ENCODE assay signal across 9 mouse cellular contexts in the genomic region with DNA sequence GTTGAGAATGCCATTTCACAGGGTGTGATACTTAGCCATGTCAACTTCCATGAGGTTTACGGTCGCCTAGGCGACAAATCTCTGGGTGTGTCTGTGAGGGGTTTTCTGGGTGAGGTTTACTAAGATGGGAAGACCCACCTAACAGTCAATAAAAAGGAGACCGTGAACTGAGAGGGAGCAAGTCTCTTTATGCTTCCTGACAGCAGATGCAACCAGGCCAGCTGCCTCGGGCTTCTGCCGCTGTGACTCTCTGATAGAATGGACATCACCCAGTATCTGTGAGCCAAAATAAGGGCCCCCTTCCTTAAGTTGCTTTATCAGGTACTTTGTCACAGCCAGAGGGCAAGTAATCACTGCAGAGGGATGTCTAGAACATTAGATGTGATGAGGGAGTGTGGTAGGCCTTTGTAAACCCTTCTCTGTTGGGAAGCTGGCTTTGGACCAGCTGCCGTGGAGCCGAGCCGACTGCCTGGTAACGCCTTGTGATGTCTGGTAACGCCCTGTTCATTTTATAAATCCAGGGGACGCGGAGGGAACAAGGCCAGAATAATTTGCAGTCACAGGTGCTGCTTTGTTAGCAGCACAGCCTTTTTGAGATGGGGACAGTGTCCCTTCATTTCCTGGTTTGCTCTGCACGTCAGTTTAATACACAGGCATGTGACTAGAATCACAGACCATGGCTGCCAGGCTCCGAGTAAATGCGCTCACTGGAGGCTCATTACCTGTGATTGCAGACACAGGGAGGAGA. TPM values are rescaled to one million over a fixed set of nuclear protein-coding genes. Genes with fewer than 3 reads are reported as not detected.
A peak's percentile ranks its signal among the peaks of the same experiment; 100 is the strongest.
DNase-seq lines count a peak whose midpoint lies in the region; ATAC-seq and TF ChIP-seq lines count a peak whose summit lies in the region.
"Had no signal": no experiment of that assay in that cellular context is flagged by ENCODE, and none has a peak within 500 bp of the region (broad histone marks: within the 10 kb centered on the region; RNA-seq: fewer than 3 reads in every experiment).

No protein-coding gene starts in this region.

- H3K4me1 ChIP-seq in midbrain, embryonic 16.5 days (ENCODE audit: control insufficient read depth, insufficient read depth, low read length) = peaks cover 38% of the 10 kb centered on the region
- H3K4me1 ChIP-seq in lung, adult 2 months (ENCODE audit: control insufficient read depth, insufficient read depth, low read length) = 0 out of 2 replicates have a peak, but pooled peaks cover 2% of the 10 kb centered on the region

- DNase-seq in lung, postnatal 36 days = peak; percentile 22
- DNase-seq in lung, postnatal 25 days (ENCODE audit: low spot score) = no peak
- DNase-seq in cerebellum, postnatal 36 days = peak; percentile 70 to 76
- DNase-seq in heart, postnatal 10 days = peak; percentile 20 to 24
- no peak for DNase-seq in lung, adult 2 months
- DNase-seq in thymus, postnatal 4 days = no peak

- no peaks in the 10 kb centered on the region for H3K27me3 ChIP-seq in midbrain, embryonic 16.5 days (ENCODE audit: control insufficient read depth, insufficient read depth, low read depth, low read length)

- no peaks in the 10 kb centered on the region for H3K36me3 ChIP-seq in midbrain, embryonic 16.5 days (ENCODE audit: control insufficient read depth, insufficient read depth, low read length)
- H3K36me3 ChIP-seq: G1E had no signal

- ATAC-seq in midbrain, embryonic 16.5 days = peak; percentile 40
- ATAC-seq in CD4-positive, CD25-positive, alpha-beta regulatory T cell, adult 4 months = no peak

- TF ChIP-seq POLR2A in lung, adult 2 months (IDR thresholded peaks at IDR 0.05; ENCODE audit: borderline replicate concordance, extremely low read depth, low read depth, low read length) = no peak

- TF ChIP-seq CTCF in lung, adult 2 months (IDR thresholded peaks at IDR 0.05; ENCODE audit: insufficient read depth, low read length) = no peak

- H3K9me3 ChIP-seq in midbrain, embryonic 16.5 days (replicated peaks; ENCODE audit: control insufficient read depth, low read length, poor library complexity, severe bottlenecking) = no peaks in the 10 kb centered on the region
- H3K9me3 ChIP-seq: G1E had no signal

- no peak overlapping the region for H3K4me3 ChIP-seq in midbrain, embryonic 16.5 days (ENCODE audit: low read depth, low read length)
- no peak overlapping the region for H3K4me3 ChIP-seq in lung, adult 2 months (replicated peaks; ENCODE audit: extremely low read depth, low read depth, low read length)

- peak overlapping the region; percentile 20 for H3K4me2 ChIP-seq in midbrain, embryonic 16.5 days (ENCODE audit: low read length)

- intact Hi-C loops in heart, postnatal 10 days (cut with DNase I) = no loop called here

- H3K27ac ChIP-seq in midbrain, embryonic 16.5 days (ENCODE audit: low read length) = peak overlapping the region; percentile 74

- peak overlapping the region; percentile 42; the same call in 1 of the 2 replicates for H3K9ac ChIP-seq in midbrain, embryonic 16.5 days (ENCODE audit: low read depth, low read length)

- 21% methylated on average over 16 of the region's 16 CpGs for WGBS in midbrain, embryonic 16.5 days
- 66% methylated on average over 16 of the region's 16 CpGs for WGBS in lung, adult 2 months

RNA-seq across cellular contexts. Expression of gene Tspan5, which starts 58.8 kb away (rescaled TPM):
- 10 to 100 TPM; 12.4 to 13.7 TPM for total RNA-seq in heart, postnatal 10 days (2021)
- polyA plus RNA-seq in midbrain, embryonic 16.5 days (2015; fragmentation: Nextera tagmentation; extraction: Ambion mirVana) = 96.3 and 101 TPM in 2 replicates
- 1 to 10 TPM; 4.3 to 4.5 TPM for polyA plus RNA-seq in CD4-positive, CD25-positive, alpha-beta regulatory T cell, adult 4 months (2017; shearing (Covaris generic))
- 20.3 and 33.0 TPM in 2 replicates for polyA plus RNA-seq in lung, adult 2 months (2012; rRNA removed)
- polyA plus RNA-seq: G1E had no signal

Comparison
In these comparisons a context has a peak if more than half of its experiments do, and no peak if none do; other contexts are left out.
1. DNase-seq: peak in lung, postnatal 36 days (single experiment), cerebellum, postnatal 36 days (2 of 2) and heart, postnatal 10 days (2 of 2); none in lung, postnatal 25 days (single experiment), lung, adult 2 months (single experiment) and thymus, postnatal 4 days (single experiment).